Mouse (Mus musculus): ENCODE results near the gene Msx3.

Msx3 gene

DNA sequence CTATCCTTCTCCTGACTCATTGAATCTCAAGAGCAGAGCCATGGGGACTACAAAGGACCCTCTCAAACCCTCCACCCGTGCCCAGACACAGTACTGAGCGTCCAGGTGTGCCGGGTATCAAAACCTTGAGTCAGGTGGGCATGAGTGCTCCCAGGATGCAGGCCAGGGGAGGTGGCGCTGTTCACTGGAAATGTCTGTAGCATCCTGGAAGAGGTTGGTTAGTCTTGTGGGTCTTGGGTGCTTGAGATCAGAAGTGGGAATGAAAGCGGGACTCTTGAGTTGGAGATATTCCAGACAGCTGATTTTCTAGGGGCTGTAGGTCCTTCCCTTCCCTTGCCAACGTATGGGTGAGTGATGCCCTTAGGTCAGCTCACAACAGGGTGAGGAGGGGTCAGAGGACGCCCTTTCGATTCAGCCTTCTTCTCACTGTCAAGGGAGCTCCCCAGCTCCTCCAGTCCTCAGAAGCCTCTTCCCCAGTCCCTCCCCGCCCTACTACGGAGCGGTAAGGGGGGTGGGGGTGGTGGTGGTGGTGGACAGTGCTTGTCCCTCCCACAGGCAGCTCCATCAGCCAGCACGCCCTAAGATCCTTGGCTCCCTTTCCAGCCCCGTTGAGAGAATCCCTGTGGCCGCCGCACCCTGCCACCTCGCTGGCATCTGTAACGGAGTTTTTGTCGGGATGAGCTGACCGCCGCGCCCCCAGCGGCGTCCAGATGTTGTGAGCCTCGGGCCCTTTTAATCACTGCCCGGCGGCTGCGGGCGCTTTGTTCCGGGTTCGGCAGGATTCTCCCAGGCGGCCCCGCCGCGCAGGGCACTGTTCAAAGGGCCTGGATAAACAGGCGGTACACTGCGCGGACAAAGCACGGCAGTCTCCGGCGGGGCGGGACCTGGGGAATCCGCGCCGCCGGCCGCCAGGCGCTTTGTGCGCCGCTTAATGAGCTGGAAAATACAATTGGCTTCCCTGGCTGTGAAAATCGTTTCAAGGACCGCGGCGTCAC lies 8.8 kb upstream of the Msx3 start:
- DNase-seq (ENCODE audit: extremely low spot score, low read depth, low spot score): no peak

DNA sequence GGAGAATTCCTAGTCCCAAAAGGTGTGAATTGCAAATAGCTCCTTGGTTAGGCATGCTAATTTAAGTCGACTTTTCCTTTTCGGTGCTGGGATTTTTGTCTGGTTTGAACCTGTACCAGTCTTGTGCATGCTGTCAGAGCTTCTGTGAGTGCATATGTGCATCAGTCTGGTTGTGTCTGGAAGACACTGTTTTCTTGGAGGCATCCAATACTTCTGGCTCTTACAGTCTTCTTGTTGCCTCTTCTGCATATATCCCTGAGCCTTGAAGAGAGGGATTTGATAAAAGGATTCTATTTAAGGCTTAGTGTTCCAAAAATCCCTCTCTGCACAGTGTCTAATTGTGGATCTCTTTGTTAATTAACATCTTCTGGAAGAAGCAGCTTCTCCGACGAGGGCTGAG lies 5.2 kb upstream of the Msx3 start:
- DNase-seq (ENCODE audit: extremely low spot score, low read depth, low spot score): no peak

DNA sequence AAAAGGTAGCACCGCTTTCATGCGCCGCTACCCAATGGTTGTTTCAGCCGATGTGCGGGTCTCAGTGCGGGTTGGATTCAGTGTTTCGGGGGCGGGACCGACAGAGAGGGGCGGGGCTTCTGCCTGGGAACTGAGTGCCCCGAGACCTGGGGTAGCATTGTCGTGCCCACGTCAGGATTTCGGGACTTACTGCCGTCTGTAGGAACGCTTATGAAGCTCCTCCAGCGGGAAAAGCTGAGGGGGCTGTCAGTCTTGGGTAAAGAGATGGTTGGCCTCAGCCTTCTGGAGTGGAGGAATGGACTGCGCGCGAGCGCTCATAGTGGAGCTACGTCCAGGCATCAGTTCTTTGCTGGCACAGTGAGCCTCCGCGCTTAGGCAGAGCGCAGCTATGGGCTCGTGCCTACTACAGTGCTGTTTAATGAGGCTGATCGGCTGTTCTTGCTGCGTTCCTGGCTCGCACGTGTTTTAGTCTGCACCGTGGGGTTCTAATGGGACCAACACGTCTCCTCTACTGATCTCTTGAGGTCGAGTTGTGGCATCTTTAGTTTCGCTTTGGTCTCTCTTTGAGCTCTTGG lies 313 bp upstream of the Msx3 start:
- DNase-seq (ENCODE audit: extremely low spot score, low read depth, low spot score): no peak

DNA sequence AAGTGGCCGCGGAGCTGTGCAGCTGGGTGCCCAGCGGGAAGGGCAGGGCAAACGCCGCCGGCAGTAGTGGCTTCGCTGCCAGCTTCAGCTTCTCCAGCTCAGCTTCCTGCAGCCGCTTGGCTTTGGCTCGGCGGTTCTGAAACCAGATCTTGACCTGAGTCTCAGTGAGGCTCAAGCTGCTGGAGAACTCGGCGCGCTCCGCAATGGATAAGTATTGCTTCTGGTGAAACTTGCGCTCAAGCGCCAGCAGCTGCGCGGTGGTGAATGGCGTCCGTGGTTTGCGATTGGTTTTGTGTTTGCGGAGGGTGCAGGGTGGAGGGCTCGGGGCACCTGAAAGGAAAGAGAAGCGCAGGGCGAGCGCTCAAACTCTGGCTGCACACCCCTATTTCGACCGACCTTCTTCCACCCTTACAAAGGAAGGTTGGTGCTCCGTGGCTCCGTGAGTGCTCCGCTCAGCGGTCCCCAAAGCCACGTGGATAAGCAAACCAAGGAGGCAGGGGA lies 1.0 kb downstream of the Msx3 start:
- no peak for DNase-seq (ENCODE audit: extremely low spot score, low read depth, low spot score)

- DNase-seq (ENCODE audit: extremely low spot score, low read depth, low spot score): no peak
Observed at GRCm38 (mm10) chr7:140045546-140045945, 3.3 kb downstream of the Msx3 start.

GRCm38 (mm10) chr7:140042728-140043127 lies 6.2 kb downstream of the Msx3 start:
- no peak for DNase-seq (ENCODE audit: extremely low spot score, low read depth, low spot score)

- no peak for DNase-seq (ENCODE audit: extremely low spot score, low read depth, low spot score)
Observed at GRCm38 (mm10) chr7:140037171-140037555, 11.7 kb downstream of the Msx3 start.

- peak; percentile 73 for DNase-seq (ENCODE audit: extremely low spot score, low read depth, low spot score)
Observed at GRCm38 (mm10) chr7:140036281-140037170, 12.4 kb downstream of the Msx3 start, which contains the start of the genes Zfp511 and Tubgcp2. TSS of gene Zfp511 (plus strand) at chr7:140036391. TSS of gene Tubgcp2 (minus strand) at chr7:140036669.

GRCm38 (mm10) chr7:140035456-140035855 lies 13.4 kb downstream of the Msx3 start:
- no peak for DNase-seq (ENCODE audit: extremely low spot score, low read depth, low spot score)

GRCm38 (mm10) chr7:140033386-140033785 lies 15.5 kb downstream of the Msx3 start:
- no peak for DNase-seq (ENCODE audit: extremely low spot score, low read depth, low spot score)

DNA sequence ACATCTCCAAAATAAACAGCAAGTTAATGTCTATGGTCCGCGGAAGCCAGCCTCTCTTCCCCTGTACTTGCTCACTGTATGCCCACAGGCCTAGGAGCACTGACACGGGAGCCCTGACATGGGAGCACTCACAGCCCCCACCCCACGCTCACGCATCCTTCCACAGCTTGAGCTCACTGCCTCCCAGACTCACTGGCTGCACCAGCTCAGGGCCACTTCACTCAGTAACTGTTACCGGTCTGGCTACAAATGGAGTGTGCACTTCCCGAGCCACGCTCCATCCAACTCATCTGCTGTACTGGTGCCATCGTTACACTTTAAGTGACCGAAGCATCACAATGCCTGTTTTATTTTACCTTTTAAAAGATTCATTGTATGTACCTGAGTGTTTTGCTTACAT lies 16.5 kb downstream of the Msx3 start:
- DNase-seq (ENCODE audit: extremely low spot score, low read depth, low spot score): no peak

- no peak for DNase-seq (ENCODE audit: extremely low spot score, low read depth, low spot score)
Observed at GRCm38 (mm10) chr7:140031771-140032170, 17.1 kb downstream of the Msx3 start.

DNA sequence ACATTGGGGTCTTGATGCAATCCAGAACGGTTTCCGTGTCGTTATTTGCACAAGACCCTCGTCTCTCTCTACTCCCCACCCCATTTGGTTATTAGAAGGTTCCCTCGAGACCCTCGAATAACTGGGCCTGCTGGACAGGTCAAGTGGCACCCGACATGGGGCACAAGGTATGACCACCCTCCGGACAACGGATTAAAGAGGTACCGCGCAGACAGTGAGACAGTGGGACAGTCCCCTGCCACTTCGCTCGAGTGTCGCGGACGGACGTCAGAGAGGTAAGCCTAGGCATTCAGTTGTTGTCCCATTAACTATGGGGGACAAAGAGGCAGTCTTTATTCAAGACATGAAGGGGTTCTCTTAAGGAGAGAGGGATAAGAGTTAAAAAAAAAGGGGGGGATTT lies 37.6 kb downstream of the Msx3 start:
- DNase-seq (ENCODE audit: extremely low spot score, low read depth, low spot score): no peak

GRCm38 (mm10) chr7:140007781-140008180 lies 41.1 kb downstream of the Msx3 start:
- DNase-seq (ENCODE audit: extremely low spot score, low read depth, low spot score): no peak

DNA sequence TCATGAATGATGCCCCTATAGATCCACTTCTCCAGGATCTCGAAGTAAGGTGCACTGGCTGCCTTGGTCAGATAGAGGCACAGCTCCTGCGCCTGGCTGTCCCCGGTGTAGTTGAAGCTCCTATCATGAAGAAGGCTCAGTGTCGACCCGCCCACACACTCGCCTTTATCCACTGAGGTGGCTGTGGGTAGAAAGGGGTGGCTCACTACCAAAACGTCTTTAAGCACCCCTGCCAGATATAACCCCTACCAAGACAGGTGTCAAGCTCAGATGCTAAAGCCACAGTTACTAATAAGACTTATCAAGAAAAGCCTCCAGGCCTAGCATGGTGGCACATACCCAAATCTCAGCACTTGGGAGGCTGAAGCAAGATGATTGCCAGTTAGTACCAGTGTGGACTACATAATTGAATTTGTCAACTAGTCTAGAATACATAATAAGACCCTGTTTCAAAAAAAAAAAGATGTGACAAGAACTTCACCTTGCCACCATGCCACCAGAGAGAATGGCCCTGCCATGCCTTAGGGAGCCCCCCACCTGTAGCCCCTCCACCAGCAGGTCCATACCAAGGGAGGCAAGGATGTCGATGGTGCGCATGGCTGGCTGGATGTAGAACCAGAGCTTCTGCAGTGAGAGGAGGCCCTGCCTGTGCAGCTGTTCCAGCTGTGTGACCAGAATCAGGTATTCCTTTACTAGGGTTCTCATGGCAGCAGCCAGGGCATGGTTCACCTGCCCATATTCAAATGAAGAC lies 41.9 kb downstream of the Msx3 start:
- no peak for DNase-seq (ENCODE audit: extremely low spot score, low read depth, low spot score)

- no peak for DNase-seq (ENCODE audit: extremely low spot score, low read depth, low spot score)
Observed at GRCm38 (mm10) chr7:140004666-140005065, 44.2 kb downstream of the Msx3 start.

- DNase-seq (ENCODE audit: extremely low spot score, low read depth, low spot score): no peak
Observed at GRCm38 (mm10) chr7:140001086-140001740, 47.7 kb downstream of the Msx3 start.

DNA sequence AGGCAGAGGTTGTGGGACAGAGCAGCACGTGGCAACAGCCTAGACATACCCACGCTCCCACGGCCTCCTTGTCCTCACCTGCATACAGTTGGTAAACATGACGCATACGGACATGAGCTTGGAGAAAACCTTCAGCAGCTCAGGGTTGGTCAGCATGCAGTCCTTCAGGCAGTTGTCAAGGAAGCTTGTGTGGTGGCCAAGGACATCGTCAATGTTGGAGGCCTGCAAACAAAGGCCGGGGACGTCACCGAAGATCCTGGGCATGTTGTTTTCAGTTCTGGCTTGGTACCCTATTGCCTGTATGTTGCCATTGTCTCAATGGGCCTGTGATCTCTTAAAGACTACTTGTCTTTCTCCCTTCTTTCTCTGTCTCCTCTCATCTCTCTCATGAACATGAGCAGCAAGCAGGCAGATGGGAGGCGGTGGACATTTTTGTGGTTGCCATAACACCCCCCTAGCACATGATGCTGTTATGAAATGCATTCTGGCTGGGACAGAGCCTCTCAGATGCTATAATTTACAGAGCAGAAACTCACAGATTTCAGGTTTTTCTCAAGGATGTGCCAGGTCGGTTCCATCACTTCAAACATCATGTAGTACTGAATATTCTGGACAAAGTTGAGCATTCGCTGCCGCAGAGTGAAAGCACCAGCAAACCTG lies 50.1 kb downstream of the Msx3 start:
- no peak for DNase-seq (ENCODE audit: extremely low spot score, low read depth, low spot score)
